Mouse (Mus musculus): ENCODE data around the gene Timp4.

Gene Timp4

DNA sequence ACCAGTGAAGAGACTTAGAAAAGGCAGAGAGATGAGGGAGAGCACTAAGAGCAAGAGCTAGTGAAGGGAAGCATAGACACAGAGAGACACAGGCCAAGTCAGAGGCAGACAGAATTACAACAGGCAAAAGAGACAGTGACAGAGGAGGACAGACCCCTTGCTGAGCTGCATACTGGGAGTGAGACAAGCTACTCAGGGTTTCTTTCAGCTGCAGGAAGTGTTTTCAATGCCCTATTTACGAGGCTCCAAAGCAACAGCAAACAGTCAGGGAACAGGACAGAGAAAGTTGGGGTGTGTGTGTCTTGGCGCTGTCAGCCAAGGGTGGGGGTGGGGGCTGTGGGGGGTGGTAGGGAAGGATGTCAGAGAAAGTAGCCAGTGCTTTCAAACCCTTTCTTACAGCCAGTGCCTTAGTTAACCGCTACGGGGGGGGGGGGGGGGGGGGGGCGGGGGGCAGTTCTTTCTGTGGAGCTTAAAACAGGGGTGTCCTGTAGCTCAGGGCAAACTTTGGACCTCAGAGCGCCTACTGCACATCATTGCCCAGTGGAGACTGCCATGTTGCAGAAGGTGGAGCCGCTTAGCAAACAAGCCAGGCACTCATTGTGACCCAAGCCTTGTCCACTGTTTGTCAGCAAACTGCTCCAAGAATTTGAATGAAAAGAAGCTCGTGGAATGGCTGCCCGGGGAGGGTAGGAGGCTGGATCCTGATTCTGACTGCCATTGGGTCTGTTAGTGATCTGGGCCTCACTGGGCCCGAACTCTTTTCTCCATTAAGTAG is at the start of gene Timp4:
Gene Timp4, minus strand, starts transcription at position 107 of the 775 bp plus-strand sequence.
- DNase-seq (ENCODE audit: low spot score in 2 of 2): no peak

DNA sequence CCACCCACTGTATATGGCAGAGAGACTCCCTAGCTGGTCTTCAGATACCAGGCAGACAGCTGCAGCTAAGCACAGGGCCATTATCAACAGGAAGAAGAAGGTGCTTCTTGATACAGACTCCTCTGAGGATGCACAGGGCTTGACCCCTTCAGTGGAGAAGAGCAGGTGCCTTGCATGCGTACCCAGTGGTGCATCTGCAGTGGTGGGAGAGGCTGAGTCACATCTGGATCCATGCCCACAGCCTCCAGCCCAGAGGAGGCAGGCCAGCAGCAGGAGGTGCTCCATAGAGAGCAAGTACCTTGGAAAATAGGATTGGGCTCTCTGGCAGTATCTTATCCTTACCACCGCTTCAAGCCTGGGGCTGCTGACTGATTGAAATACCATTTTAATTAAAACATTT is 41.9 kb upstream of the Timp4 start:
- DNase-seq (ENCODE audit: low spot score in 2 of 2): no peak

DNA sequence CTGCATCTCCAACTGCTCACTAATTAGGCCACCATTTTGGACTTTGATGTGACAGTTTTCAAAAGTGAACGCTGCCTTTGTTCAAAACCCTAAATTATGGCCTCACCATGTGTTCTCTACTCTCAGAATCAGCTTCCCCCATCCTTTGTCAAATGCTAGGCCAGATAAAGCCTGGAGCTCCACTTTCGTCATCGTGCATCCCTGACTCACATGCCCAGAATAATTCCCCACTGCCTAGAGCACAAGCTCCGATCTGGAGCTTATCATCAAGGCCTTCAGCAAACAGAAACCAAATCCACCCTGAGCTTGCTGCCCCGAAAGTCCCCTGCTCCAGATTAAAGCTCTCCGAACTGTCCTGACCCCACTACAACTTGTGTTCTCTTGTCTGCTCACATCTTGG is 40.6 kb upstream of the Timp4 start:
- no peak for DNase-seq (ENCODE audit: low spot score in 2 of 2)

DNA sequence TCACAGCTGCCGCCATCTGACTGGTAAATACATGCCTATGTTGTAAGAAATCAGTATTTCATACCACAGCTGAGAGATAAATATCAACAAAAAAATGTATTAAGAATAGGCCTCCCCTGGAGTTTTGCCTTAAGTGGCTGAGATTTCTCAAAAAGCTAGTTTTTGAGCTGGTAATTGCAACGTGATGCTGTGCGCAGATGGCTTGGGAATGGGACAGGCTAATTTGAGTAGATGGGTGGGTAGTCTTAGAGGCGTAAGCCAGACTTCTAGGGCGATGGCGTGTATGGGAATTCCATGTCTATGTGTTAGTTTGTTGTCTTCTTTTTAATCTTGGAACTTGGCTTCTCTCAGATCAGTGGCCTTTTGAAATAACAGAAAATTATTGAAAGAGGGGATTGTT is 39.8 kb upstream of the Timp4 start:
- DNase-seq (ENCODE audit: low spot score in 2 of 2): no peak

DNA sequence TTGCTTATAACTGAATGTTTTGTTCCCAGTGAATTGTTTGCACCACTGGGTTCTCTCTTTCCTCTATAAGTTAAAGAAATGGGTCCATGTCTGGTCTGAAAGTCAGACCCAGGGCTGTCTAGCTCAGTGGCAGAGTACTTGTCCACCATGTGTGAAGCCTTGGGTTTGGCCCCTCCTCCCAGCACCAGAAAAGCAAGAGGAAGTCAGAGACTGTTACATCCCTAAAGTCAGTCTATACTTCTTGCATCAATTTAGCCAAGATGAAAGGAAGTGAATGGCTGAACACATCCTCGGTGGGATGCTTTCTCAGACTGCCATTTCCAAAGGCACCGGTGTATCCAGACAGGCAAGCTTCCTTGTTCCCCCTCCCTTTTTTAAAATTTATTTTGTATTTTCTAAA is 39.1 kb upstream of the Timp4 start:
- no peak for DNase-seq (ENCODE audit: low spot score in 2 of 2)

DNA sequence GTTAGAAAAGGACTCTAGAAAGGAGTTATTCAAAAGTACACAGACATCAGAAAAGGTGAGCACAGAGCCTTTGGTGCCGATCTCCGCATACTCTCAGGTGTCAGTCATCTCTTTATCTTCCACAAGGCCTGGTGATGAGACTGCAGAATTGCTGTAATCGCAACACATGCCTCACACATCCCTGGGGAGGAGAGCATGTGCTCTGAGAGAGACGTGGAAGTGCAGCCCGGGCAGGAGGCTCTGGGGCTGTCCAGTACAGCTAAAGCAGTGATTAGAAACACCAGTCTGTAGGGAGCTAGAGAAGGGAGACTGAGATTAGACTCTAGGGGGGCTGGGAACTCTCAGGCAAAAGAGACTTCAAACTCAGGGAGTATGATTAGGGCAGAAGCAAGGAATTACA is 38.6 kb upstream of the Timp4 start:
- no peak for DNase-seq (ENCODE audit: low spot score in 2 of 2)

DNA sequence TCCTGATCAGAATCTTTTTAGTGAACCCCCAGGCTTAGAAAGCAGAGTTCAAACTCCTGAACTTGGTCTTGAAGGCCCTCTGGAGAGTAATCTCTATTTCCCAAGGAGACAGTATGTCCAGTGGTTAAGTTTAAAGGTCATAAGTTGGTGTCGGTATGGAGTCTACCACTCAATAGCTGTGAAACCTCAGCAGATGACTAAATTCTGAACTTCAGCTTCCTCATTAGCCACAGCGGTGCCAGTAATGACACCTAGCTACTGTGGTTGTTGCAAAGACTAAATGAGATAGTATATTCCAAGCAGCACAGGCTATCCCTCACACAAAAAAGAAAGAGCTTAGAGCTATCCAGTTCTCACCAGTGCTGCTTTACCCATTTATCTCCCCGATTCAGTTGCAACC is 36.2 kb upstream of the Timp4 start:
- DNase-seq (ENCODE audit: low spot score in 2 of 2): no peak

DNA sequence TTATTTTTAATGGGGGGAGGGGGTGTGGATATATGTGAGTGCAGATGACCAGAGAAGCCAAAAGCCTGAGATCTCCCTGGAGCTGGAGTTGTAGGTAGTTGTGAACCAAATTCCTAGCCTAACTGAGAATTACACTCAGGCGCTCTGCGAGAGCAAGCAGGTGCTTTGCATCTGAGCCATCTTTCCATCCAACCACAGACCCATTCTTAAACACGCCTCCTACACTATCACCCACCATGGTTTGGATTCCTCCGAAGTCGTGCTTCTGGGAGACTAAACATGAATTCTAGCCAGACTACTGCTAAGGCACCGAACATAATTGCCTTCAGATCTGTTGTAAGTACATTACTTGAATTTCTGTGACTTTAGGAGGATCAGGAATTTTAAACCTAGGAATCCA is 34.4 kb upstream of the Timp4 start:
- no peak for DNase-seq (ENCODE audit: low spot score in 2 of 2)

DNA sequence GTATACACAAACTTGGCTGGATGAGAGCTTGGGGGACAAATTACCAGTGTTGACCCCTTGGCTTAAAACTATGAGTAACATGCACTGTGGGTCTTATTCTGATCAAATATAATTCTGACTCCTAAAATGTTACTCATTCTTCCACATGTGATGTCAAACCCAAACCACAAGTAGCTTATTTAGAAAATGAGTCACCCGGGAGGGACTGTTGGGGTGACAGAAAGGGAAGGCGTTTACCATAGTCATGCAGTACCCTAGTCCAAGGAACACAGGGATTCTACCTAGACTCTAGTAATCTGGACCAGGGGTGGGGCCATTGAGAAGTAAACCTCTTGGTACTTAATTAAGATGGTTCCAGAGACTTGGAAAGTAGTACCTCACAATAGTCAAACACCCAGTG is 32.1 kb upstream of the Timp4 start:
- DNase-seq (ENCODE audit: low spot score in 2 of 2): no peak

DNA sequence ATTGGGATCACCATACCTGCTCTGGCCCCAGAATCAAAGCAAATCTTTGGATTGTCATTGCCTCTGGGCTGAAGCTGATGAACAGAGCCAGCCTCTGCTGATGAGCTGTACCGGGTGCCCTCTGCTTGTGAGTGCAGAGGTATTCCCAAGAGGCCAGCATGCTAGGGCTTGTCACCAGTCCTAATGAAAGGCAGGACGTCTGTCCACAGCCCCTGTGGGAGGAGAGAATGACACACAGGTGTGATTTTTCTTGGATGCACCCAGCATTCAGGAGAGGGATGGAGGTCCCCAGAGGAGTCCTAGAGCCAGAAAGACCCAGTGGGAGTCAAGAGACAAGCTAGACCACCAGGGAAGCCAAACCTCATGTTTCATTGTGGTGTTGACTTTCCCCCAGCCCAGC is 27.6 kb upstream of the Timp4 start:
- no peak for DNase-seq (ENCODE audit: low spot score in 2 of 2)

DNA sequence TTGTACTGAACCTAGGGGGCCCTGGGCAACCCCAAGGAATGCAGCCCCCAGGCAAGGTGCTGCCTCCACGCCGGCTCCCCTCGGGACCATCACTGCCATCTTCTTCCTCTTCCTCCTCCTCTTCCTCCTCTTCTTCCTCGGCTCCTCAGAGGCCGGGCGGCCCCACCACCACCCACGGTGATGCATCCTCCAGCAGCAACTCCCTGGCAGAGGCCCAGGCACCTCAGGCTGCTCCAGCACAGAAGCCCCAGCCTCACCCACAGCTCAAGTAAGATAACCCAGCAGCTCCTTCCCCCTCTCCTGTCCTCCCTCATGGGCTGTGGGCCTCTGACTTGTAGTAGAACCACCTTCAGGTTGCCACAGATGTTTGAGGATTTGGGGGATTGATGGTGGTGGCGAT is 26.1 kb upstream of the Timp4 start:
- DNase-seq (ENCODE audit: low spot score in 2 of 2): no peak

DNA sequence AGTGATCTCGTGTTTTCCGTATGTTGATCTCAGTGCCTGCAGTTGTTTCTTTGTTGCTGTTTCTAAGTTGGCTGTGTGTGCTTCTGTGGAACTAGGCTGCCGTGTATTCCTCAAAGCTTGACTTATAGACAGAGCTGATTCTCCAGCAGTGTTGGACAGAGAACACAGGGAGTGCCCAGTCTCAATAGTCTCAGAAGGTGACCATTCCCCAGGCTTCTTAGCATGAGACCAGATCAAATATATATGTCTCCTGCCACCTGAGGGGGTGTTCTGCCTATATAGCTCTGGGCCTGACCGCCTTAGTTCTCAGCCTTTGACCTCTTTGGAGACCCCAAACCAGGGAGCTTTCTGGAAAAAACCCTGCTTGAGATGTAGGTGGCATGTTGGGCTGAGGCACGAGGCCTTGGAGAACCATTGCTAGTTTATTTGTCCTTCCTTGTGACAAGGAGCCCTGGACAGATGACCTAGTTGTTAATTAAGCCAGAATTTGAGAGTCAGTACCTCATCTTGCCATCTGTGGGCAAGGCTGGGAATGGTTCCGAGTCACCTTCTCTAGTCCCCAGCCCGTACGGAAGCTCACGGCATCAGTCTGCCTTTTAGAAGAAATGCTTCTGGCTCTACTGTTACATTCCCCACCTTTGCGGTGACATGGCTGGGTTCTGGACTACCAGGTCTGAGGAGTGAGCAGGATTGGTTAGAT is 23.3 kb upstream of the Timp4 start:
- no peak for DNase-seq (ENCODE audit: low spot score in 2 of 2)

DNA sequence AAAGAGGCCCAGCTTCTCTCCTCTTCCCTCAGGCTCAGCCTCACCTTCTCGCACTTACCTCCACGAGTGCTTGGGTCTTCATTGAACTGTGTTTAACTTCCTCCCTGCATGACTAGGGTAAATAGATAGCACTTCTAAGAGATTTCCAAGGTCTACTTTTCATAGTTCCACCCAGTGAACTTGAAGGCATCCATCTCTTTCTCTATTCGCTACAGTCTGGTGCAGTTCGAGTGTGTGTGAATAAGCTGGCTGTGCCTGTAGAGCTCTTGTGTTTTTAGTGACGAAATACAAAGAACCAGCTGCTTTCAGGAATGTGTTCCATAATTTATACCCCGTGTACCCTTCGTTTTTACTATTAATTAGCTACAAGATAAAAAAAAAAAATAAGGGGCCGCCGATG is 22.7 kb upstream of the Timp4 start:
- no peak for DNase-seq (ENCODE audit: low spot score in 2 of 2)

DNA sequence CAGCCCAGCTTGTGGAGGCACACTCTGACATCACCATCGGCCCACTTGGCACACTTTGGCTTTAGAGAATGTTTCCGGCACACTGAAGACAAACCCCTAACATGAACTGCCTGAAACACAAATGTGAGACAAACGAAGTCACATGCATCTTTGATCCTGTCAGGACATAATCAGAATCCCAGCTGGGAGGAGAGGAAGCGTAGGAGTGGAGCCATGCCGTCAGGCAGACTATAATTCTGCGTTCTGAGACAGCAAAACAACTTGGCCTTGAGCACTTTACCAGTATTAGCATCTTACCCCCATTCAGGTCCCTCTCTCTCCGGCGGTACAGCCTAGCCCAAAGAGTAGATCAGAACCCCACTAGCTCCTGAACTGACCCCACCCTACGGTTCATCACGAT is 21.3 kb upstream of the Timp4 start:
- no peak for DNase-seq (ENCODE audit: low spot score in 2 of 2)

DNA sequence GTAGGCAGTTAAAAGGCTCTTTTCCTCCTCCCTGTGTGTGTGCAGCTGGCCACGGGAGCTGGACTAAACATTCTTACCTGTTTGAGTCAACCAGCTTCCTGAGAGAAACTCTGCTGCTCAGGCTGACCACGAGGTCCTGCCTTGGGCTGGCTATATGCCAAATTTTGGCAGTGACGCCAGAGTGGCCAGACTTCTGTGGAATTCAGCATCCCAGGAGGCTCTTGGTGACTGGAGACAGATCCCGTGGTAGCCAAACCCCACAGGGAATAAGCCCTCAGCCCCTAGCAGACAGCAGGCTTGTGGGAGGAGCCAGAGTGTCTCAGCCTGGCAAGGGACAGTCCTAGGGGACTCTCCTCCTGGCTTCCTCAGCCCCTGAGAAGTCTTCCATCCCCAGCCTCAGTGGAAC is 19.9 kb upstream of the Timp4 start:
- no peak for DNase-seq (ENCODE audit: low spot score in 2 of 2)

DNA sequence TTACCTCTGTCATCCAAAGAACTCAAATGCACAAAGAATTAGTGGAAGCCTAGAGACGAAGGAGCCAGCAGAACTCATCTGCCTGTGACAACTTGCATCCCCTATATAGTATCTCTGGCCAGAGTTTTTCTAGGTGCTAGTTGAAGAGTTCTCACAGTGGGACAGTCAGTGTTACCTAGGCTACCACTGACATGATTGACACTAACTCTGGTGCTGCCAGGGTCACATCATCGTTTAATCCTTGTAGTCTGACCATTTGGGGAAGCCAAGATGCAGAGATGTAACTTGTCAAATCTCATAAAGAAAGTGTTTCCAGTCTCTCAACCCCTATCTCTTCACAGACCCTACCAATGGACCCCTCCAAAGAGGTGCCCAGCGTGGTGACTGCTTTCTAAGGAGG is 19.3 kb upstream of the Timp4 start:
- DNase-seq (ENCODE audit: low spot score in 2 of 2): no peak

DNA sequence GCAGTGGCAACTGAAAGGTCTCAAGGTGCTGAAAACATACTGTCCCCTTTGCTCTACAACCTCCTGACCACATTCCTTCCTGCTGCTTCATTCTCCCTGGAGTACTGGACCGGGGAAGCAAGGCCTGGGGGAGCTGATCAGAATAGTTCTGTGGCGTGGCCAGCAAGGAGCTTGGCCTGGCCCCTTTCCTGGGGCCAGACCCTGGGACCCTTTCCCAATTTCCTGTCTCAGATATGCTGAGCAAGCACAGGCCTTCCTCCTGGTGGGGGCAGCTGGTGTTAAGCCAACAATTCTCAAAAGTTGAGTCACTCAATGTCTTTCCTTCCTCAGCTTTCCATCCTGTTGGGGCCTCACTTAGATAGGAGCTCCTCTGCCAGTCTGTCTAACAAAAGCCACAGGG is 18.1 kb upstream of the Timp4 start:
- no peak for DNase-seq (ENCODE audit: low spot score in 2 of 2)

DNA sequence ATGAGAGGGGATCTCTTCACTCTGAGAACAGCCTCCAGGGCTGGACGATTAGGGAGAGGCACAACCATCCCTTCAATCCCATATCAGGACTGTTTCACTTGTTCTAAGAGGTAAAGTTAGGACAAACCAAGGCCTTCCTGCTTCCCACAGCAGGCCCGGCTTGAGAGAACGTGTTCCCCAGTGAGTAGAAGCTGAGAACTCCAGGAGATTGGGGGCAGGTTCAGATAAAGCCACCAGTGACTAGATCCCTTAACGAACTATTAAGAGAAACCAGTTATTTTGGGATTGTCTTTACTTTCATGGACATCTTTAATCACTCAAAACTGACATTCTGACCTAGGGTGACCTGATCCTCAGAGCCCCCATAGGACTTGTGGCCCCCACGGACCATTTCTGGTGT is 17.6 kb upstream of the Timp4 start:
- DNase-seq (ENCODE audit: low spot score in 2 of 2): no peak

DNA sequence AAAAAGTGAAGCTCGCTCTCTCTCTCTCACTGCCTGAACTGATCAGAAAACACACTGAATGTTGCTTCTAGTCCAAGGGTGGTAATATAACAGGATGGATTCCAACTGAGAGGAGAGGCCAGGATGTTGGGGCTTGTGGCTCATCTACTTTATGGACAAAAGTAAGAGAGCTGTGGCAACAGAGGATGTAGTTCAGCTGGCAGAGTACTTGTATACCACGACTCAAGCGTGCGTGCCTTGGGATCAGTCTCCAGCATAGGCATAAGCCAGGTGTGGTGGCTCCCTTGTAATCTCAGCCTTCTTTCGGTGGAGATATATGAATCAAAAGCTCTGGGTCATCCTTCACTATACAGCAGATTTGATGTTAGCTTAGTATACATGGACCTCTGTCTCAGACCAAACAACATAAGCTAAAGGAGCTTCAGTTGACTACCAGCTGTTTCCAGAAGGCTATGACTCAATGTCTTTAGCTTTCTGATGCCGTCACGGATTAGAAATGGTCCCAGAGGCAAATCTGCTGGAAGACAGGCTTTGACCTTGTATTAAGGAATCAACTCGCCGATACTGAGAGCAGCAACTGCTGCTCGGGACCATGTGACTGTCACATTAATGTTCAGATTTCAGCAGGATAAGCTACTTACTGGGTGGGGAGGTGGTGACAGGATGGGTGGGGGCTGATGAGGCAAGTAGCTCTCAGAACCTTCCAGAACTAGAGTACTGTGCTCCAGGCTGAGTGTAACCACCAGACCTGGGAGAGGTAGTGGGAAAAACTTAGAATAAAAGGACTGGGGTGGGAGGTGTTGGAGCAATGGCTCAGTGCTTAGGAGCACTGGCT is 16.8 kb upstream of the Timp4 start:
- DNase-seq (ENCODE audit: low spot score in 2 of 2): no peak

DNA sequence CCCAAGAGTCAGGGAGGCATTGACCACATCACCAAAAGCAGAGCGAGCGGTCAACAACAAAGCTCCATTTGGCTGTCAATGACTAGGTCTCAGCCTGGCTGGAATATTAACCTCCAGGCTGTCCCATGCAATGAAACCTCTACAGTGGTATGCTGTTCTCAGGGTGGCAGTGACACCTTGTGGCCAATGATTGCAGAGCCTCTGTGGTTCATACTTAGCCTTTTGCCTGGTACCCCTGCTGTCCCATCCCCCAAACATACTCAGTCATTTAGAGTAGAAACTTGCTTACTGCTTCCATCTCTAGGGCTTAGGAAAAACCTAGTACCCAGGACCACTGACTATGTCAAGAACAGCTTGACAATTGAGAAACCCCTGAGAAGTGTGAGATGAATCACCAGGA is 15.9 kb upstream of the Timp4 start:
- DNase-seq (ENCODE audit: low spot score in 2 of 2): no peak

DNA sequence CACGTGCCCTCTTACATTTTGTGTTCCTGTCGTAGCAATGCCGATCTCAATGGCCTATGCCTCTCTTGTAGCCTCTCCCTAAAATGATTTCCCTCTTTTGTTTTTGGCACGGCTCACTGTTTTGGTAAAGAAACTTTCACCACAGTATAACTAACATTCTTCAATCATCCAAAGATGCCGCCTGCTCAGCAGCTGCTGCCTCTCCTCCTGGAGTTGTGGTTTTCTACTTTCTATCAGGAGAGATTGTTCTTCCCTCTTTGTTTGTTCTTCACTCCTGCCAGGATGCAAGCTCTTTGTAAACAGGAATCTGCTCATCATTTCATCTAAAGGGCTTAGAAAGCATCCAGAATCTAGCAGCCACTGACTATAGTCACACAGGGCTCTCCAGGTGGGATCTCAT is 14.8 kb upstream of the Timp4 start:
- DNase-seq (ENCODE audit: low spot score in 2 of 2): no peak

DNA sequence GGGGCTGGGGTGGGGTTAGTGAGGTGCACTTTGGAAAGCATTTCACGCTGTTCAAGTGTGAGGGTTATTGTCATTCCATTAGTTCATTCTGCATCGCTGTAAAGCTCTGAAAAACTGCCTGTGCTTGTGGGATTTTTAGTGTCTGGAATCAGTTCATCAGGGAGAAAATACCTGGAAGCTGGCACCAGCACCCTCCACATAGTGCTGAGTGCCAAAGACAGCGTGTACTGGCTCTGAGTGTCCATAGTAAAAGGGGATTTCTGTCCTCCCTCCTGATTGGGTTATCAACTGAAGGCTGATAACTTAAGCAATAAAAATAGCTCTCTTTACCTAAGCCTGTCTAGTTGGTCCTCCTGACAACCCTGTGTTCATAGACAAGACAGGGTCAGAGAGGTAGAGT is 8.5 kb upstream of the Timp4 start:
- DNase-seq (ENCODE audit: low spot score in 2 of 2): no peak

DNA sequence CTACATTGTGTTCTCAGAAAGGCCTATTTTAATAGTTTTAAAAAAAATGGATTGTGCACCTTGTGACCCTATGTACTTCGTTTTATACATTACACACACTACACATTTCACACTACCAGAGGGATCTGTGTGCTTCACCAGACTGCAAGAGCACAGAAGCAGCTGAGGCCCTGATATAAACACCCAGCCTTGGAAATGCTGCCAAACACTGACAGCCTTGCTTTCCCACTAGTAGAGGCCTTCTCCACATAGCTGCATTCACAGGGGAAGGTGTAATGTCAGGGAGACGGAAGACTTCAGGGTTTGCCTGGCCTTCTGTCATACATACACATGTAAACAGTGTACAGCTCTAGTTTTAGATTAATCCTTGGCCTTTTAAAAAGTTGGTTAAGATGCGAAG is 3.2 kb upstream of the Timp4 start:
- DNase-seq (ENCODE audit: low spot score in 2 of 2): no peak

Data from spleen, postnatal 14 days (tissue).